Mouse (Mus musculus) frontal cortex, postnatal 36 days (tissue): ENCODE measurements around the gene Fkbp5.

Experiments used
- DNase-seq, 2 experiments: peaks; one replicate each; pipeline ENCODE4 v3.0.0; 2022; ENCODE audit warnings: low spot score in 2 of 2

The Fkbp5 gene

DNA sequence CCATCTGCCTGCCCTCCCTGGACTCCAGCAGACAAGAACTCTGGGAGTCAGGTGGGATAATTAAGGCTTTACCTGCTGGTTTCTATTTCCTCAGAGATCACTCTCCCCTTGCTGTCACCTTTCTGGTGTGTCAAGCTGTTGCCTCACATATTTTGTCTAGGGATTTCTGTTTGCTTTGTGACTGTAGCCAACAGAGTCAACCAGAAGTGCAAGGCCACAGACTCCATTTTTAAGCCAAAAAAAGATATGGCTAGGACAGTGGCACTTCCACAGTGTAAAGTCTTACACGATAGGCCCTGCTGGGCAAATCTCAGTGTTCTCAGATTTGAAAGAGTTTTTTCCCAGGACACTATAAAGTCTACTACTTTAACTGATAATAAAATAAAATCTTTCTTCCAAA is 56.9 kb downstream of the Fkbp5 start:
- no peak for DNase-seq

DNA sequence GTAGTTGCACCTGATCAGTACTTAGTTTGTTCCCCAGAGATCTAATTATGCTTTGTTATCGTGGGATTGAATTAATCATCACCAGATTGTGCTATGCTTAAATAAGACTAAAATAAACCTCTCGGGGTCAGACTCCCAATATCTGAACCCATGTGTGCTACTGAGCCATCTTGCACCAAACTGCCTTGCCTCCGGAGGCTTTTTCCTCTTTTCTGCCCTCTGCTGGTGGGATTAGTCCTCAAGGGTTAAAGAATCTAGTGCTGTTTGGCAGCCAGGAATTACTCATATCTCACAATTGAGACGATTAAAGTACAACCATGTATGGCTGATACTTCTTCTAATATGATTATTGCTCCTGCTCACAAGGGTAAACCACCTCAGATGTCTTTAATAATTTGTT is 62.2 kb downstream of the Fkbp5 start:
- DNase-seq = peak in 1 of 2 experiments; percentile 24

DNA sequence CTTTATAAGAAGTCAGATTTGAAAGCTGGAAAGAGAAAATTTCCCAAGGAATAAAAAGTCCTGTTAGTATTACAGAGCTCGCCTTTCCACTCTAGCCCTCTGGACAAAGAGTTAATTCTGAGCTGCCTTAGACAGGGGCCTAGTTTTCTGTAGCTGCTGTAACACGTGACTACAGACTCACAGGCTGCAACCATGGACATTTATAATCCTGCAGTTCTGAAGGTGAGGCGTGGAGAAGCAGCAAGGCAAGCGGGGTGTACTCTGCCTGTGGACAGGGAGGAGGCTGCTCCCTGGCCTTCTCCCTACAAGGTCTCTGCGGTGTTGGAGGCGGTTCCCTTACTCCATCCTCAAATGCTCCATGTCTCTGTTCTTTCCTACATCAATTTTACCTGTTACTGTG is 64.4 kb downstream of the Fkbp5 start:
- no peak for DNase-seq

DNA sequence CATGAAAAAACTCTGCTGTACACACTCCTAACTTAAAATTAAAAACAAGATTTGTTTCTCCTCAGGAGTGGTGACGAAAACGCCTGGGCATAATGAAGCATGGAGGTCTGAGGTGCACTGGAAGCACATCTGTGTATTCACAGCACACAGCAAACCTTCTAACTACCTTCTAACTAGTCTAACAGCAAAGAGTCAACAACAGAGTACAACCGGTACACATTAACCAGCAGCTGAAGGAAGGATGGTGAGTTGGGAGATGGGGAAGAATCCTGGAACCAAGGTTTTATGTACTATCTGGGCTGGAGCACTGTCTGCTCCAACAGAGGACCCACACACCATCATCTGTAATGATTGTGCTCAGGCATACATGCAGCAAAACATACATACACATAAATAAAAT is 65.4 kb downstream of the Fkbp5 start:
- no peak for DNase-seq

DNA sequence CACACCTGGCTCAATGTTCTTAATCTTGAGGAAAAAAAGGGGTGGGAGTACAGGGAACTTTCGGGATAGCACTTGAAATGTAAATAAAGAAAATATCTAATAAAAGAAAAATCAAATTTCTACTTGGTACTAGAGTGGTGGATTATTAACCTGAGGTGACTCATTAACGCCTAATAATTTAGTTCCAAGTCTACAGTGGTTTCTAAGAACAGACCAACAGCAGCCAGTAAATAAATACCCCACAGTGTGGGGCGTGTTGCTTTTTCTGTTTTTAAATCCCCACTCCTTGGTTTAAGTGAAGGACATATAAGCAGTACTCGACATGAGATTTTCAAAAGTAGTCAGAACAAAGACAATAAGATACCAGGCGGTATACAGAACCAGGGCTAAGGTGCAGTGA is 65.8 kb downstream of the Fkbp5 start:
- no peak for DNase-seq

DNA sequence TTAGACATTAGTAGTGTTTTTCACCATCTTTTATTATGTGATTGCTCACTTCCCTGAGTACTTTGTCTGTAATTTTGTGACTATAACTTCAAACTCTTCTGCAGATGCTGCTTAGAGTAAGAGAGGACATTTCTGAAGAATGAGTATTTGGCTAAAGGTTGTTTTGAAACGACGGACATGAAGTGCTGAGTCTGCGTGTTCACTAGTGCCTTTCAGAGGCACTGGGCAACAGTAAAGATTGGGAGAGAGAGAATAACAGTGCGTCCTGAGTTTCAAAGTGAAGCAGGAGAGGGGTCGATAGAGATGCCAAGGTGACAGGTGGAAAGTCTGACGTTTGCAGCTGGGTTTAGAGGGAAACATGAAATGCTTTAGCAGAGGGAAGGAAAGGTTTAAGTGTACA is 69.1 kb downstream of the Fkbp5 start:
- DNase-seq = no peak

DNA sequence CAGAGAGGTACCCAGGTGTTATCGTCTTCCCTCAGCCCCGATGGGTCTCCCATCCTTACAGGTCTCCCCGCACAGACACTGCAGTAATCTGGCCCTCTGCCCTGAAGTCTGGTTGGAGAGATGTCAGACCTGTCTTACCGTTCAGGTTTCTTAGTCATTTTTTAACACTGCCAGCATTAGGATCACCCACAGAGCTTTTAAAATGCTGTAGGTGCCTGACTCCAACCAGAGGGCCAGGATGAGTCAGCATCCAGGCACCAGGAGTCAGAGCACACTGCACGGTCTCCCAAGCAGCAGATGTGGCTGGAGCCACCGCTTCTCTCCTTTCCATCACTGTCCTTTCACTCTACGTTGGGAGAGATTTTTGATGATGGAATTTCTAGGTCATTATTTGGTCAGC is 69.5 kb downstream of the Fkbp5 start:
- no peak for DNase-seq

DNA sequence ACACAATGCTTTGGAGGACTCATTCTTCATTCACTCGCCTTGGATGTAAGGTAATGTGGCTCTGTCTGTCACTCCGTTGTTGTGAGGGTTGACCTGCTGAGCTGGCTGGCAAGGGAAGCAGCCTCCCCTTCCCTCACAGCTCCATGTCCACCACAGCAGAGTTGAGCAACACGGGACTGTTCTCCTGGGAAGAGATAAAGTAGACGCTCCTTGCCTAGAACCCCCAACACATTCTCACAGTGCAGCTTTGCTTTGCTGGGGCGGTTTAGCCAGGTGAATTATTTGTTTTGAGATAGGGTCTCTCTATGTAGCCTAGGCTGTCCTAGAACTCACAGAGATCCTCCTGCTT is 70.5 kb downstream of the Fkbp5 start:
- DNase-seq = no peak

DNA sequence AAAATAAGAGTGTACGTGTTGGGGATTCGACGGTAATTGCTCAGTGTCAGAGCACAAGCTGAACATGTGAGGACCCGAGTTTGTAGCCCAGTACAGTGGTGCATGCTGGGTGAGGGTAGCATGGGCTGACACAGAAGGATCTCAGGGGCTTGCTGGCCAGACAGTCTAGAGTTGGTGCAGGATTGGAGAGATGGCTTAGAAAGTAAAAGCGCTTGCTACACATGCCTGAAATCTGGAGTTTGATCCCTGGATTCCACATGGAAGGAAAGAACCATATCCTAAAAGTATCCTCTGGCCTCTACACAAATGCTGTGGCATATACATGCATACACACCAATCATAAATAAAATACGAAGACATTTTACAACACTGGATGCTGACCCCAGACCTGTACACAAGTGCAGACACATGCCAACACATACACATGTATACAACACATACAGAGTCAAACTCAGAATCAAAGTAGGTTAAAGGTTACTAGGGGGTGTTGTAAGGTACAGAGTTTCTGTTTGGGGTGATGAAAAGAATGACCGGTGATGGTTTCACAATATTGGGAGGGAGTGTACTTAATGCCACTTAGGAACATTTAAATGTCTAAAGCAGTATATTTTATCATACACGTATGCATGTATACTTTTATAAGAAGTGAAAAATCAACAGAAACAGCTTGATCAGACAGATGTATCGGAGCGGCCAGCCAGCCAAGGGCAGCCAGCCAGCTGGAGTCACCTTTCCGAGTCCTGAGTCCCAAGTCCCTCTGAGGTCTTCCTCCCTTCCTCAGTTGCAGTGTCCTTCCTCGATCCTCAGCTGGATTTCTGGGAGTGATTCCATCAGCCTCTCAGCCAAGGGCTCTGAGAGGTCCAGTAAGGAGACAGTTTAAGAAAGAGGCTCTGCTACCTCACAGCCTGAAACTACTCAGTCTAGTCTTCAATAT is 71.2 kb downstream of the Fkbp5 start:
- DNase-seq = no peak

DNA sequence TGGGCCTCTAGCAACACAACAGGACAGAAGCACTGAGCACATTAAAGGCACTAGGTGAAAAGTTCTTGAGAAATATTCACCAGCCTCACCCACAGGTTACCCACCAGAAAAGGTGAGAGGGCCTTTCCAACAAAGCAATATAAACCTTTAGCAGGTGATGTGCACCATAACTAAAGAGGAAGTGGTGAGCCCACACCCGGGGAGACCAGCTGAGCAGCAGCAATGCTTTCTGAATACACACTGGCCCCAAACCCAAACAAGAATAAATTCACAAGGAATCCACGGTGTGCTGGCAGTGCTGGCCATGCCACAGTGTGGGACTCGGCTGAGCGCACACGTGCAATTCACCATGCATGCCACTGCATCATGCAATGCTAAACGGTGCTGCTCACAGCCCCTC is 74.7 kb downstream of the Fkbp5 start:
- DNase-seq = no peak

DNA sequence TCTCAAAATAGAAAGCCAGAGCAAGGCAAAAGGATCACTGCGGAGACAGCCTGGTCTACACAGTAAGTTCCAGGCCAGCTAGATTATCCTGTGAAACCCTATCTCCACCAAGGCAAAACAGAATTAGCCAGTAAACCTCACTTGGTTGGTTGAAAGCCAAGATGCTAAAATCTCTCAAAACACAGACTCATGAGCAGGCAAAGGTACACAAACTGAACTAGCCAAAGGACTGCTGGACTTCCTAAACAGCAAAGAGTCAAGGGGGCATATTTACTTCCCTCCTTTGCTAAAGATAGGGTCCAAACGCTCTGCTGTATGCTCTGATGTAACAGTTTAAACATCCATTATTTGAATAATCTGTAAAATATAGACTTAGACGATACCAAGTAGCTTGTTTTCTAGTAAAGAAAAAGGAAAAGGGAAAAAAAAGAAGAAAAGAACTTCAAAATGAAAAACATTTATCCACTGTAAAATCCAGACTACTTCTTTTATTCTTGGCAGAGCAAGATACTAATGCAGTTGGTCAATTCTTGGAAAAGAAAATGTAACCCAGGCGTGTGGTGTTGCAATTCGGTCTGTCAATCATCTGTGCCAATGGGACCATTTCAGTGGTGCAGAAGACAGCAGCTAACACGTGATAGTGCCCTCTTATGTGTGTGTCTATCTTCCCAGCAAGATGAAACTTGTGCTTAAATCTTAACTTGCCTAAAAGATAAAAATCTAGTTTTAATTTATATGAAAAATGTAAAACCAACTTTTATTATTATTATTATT is 78.8 kb downstream of the Fkbp5 start:
- DNase-seq = no peak

DNA sequence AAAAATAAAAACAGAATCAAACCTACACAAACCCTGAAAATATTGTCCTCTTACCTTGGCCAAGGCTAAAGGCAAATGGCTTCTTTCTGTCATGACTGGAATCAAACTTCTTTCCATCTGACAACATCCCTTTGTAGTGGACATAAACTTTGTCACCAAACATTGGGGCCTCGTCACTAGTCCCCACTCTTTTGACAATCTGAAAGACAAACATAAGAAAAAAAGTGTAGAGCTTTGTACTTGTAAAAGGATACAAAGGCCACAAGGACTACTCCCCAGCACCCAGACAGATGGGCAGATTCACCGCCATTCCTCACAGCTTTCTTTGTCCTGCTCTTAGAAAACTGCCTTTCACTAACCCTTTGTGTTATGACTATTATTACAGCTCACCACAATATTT is 79.4 kb downstream of the Fkbp5 start:
- DNase-seq = no peak

DNA sequence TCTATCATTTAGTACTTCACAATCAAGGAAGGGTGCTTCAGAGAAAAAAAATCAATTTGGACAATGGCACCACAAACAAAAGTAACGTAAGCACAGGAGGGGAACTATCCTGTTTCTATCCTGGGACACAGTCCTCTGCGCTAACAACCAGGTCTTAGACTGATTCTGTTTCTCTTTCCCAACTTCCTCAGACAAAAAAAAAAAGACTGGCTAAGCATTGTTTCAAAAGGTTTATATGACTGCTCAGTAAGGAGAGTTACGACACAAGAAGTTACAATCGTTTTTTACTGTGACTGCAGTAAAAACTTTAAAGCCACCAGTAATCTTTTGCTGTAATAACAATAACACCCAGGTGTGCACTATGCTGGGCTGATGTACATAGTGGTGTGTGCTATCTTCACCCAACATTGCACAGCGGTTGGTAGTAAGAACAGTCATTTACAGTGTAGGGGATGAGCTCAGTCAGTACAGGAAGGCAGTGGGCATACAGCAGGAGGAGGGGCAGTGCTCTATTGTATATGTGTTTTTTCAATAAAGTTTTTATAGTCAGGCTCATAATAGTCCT is 82.3 kb downstream of the Fkbp5 start:
- DNase-seq = no peak

DNA sequence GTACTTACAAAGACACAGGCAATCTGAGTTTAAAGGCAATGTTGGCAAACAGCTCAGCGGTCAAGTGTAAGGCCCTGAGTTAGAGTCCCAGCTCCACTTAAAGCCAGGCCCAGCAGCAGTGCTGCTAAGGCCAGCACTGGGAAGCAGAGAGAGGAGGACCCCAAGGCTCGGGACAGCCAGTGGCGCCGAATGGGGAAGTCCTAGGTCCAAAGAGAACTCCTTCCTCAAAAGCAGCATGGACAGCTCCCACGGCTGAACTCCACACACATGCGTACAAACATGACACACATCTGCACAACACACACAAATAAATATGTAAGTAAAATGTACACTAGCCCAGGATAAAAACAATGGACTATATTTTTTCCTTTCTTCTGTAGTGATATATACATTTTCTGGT is 84.3 kb downstream of the Fkbp5 start:
- DNase-seq = no peak

DNA sequence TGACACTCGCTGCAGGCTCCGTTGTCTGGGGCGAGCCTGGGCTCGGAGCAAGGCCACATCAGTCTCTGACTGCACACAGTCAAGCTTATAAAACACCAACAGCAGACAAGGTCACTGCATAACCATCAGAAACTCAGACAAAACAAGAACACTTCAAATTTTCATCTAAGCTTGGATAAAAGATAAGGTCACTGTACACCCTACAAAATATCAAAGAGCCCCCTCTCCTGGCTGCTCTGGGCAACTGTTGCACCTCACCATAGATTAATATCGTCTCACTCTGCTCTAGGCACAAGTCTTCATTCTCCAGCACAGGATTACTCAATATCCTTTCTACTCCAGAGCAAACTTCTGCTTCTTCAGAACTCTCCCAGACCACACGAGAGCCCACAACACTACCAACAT is 85.4 kb downstream of the Fkbp5 start:
- DNase-seq = no peak

DNA sequence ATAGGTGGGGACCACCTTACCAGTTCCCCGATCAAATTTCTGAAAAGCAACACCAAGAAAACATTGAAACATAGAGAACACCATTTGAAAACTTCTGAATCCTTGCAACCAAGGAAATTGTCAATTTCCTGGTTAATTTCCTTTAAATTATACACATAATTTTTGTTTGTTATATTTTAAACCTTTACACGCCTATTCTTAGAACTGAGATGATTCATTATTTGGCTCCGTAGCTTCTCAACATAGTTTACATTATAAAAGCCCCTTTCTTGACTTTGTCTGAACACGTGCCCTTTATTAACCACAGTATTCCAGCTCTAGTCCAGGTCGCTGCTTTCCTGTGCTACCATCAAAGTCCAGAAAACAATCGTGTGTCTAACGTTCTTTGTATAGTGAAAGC is 86.3 kb downstream of the Fkbp5 start:
- no peak for DNase-seq

DNA sequence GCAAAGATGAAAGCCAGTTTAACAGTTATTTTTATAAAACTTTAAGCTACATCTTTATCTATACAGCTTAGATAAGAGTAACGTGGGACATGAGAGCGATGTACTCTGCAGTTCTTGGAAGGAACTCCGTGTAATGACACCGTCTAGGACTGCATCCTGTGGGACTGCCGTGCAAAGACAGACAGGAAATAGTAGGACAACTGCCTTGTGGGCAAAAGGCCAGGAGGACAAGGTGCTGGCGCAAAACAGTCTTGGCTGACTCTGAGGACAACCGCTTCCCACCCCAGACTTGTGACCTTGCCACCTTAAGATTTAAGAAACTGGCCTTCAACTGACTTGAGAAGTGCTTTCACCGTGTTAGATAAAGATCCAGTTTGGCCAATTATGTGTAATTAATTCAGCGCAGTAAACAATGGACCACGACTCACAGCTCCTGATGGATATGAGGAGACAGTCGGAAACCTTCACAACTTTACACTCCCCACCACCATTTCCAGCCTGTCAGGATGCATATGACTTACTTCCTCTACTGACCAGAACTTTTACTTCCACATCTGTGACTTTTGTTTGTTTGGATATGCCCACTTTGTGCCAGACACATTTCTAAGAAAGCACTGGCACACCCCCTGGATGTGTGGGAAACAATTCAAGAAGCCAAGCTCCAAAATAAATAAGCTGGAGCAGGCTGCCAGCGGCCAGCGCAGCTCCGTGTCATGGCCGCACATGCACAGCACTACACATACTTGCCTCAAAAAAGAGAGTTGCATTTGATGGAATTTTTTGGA is 88.7 kb downstream of the Fkbp5 start:
- no peak for DNase-seq

DNA sequence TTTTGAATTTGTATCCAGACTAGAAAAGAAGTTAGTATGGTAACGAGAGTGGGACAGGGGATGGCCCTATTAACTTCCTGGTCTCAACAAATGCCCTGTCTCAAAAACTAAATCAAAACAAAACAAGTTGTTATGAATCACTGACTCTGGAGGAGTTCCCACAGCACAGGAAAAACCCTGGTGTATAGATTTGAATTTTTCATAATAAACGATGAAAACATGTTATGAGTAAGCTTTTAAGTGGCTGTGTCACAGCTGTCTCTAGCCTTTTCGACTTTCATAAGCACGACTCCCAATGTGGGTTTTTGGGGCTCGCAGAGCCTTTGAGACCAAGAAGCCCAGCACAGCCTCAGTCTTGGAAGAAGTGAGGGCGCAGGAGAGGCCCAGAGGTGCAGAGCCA is 89.7 kb downstream of the Fkbp5 start:
- no peak for DNase-seq

DNA sequence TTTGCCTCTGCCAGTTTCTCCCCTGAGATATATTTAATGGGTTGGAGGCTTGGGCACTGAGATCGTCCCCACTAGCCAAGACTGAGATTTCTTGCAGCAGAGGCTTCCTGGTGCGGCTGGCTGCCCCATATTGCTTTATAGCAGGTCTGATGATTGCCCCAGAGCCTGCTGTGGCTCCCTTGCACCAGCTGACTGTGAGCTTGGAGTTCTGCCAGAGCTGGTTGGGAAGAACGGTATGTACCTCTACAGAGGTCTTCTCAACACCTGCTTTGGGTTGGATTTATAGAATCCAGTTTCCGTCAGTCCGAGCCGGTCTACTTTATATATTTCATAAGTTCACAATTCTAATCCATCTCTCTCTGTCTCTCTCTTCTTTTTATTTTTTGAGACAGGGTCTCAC is 93.0 kb downstream of the Fkbp5 start:
- DNase-seq = no peak

DNA sequence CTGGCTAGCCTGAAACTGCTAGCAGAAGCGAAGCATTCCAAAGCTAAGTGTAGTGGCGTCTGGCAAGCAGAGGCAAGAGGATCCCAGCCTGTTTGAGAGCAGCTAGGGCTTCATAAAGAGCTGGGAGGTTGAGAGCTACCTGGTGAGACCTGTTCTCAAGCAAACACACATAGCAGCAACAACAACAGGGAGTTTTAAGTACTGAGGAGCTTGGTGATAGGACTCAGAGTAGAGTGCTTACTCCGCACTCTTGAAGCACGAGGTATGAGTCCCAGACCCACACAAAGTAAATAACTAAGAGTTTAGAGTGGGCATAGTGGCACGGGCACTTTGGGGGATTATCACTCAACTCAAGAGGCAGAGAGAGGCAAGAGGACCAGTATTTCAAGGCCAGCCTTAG is 96.3 kb downstream of the Fkbp5 start:
- no peak for DNase-seq

DNA sequence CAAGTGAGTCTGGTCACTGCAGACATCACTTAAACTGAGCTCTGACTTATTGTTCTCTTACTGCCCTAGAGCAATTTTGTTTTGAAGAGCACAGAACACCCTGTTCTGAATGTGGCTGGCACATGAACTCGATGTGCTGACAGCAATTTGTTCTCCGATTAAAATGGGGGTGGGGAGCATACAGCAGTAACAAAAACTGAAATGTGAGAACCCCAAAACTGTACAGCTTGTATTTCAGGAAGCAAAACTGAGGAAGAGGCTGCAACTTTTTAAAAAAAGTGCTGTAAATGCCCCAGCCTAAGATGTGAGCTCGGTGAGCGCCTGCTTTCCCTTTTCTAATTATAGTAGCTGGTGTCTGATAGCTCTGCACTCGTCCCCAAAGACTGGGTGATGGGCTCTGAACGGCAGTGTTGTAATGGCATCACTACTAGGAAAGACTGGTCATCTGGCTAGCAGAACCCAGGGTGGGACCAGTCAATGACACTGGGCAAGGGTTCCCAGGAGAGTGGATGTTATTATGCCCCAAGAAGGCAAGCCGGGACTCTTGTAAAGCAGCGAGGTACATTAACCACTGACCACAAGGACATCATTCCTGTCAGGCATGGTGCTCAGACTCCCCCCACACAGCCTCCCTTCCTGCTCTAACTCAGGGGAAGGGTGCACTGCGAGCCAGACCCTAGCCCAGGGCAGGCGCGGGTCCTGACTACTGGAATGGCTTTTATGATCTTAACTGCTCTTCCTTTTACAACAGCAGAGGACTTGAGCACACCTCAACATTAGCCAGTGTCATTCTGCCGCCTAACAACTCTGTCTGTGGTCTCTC is 96.9 kb downstream of the Fkbp5 start:
- DNase-seq = no peak
